Mouse (Mus musculus) forebrain, postnatal 0 days (tissue): ENCODE measurements around the gene Gm8159. TPM values are rescaled to one million over a fixed set of nuclear protein-coding genes. Genes with fewer than 3 reads are reported as not detected.
"Not testable (repeated sequence)": the region's sequence is repeated elsewhere in the genome, so short reads cannot be mapped to it uniquely, and the experiment has no call there.

Experiments used
- ATAC-seq: fragments of 200-750 bp; cut with Nextera tagmentation; 2 replicates; pipeline ENCODE4 v1.8.0; 2017; ENCODE audit warnings: mild to moderate bottlenecking, moderate library complexity
- DNase-seq: peaks from one replicate; pipeline ENCODE4 v3.0.0-alpha.2; 2015
- H3K27ac ChIP-seq: fragments of 300-500 bp; sonication (generic); 2 replicates; pipeline ENCODE4 v1.5.1; 2014; ENCODE audit warnings: low read depth, mild to moderate bottlenecking, antibody characterized with exemption, low read length, moderate library complexity, mixed read lengths
- H3K27me3 ChIP-seq: fragments of 300-500 bp; sonication (generic); 2 replicates; pipeline ENCODE4 v1.6.1; 2014; ENCODE audit warnings: mild to moderate bottlenecking, low read length, mixed read lengths; ENCODE audit not compliant: insufficient read depth
- H3K36me3 ChIP-seq: fragments of 300-500 bp; sonication (generic); 2 replicates; pipeline ENCODE4 v1.6.1; 2014; ENCODE audit warnings: mild to moderate bottlenecking, moderate library complexity; ENCODE audit not compliant: insufficient read depth
- H3K4me1 ChIP-seq: fragments of 300-500 bp; sonication (generic); 2 replicates; pipeline ENCODE4 v1.6.1; 2014; ENCODE audit warnings: antibody characterized with exemption; ENCODE audit not compliant: insufficient read depth
- H3K4me2 ChIP-seq: fragments of 300-500 bp; sonication (generic); 2 replicates; pipeline ENCODE4 v1.6.1; 2014; ENCODE audit warnings: low read depth, mild to moderate bottlenecking, moderate library complexity
- H3K4me3 ChIP-seq: fragments of 300-500 bp; sonication (generic); 2 replicates; pipeline ENCODE4 v1.5.1; 2014; ENCODE audit warnings: low read depth, low read length, mixed read lengths
- H3K9ac ChIP-seq: fragments of 300-500 bp; sonication (generic); 2 replicates; pipeline ENCODE4 v1.6.1; 2014; ENCODE audit warnings: mild to moderate bottlenecking
- H3K9me3 ChIP-seq: fragments of 300-500 bp; sonication (generic); 2 replicates; pipeline ENCODE4 v1.6.1; 2016; ENCODE audit warnings: low read length
- CTCF ChIP-seq: sonication (generic); IDR thresholded peaks from 2 replicates; pipeline ENCODE4 v1.5.1; 2016; ENCODE audit warnings: antibody characterized with exemption, control low read depth, low read depth
- WGBS: fragments of 180-500 bp; shearing (Covaris S2); extraction: QIAGEN DNeasy Blood & Tissue Kit; methylation state at CpG from one replicate; pipeline ENCODE4 v1.1.7; 2014; 5-methylcytosine and 5-hydroxymethylcytosine counted together
- polyA plus RNA-seq: library from polyadenylated mRNA; unstranded; fragments of >200 nt; fragmentation: Nextera tagmentation; extraction: Ambion mirVana; gene quantifications from 2 replicates; pipeline ENCODE4 v1.2.1, GENCODE M21; 2015
- total RNA-seq: library from RNA; depleted of rRNA; stranded (reverse); fragments of >200 nt; gene quantifications from 2 replicates; pipeline ENCODE4 v1.2.3, GENCODE M21; 2014; rRNA removed

Gene Gm8159
- total RNA-seq: not detected in 2 replicates
- not detected in 2 replicates for polyA plus RNA-seq

GRCm38 (mm10) chr14:4632052-4632451 is at the start of gene Gm8159:
TSS of gene Gm8159 (plus strand) at chr14:4632352.
- not testable (repeated sequence) for ATAC-seq, H3K4me2 ChIP-seq, H3K4me1 ChIP-seq, H3K9ac ChIP-seq, H3K9me3 ChIP-seq, H3K4me3 ChIP-seq, H3K36me3 ChIP-seq, H3K27ac ChIP-seq, DNase-seq, H3K27me3 ChIP-seq
- no CpG with 5 or more reads among the region's 2 CpGs for WGBS

GRCm38 (mm10) chr14:4649309-4649708 is 17.2 kb downstream of the Gm8159 start:
- WGBS: 9% methylated on average over 12 of the region's 18 CpGs

GRCm38 (mm10) chr14:4650324-4650723 is 18.2 kb downstream of the Gm8159 start:
- not testable (repeated sequence) for DNase-seq

More at GRCm38 (mm10) chr14:4649309-4649708, 17.2 kb downstream of the Gm8159 start:
- Histone ChIP-seq H3K4me2 (peak overlapping the region; percentile 69), H3K4me3 (peak overlapping the region; percentile 28), H3K9ac (0 out of 2 replicates have a peak overlapping the region, but pooled peaks have one; percentile 28)
- DNase-seq: peak; percentile 1
- H3K27ac ChIP-seq, H3K9me3 ChIP-seq, H3K27me3 ChIP-seq, H3K4me1 ChIP-seq, ATAC-seq, H3K36me3 ChIP-seq: not testable (repeated sequence)
- peak; percentile 32 for TF ChIP-seq CTCF

GRCm38 (mm10) chr14:4663892-4664291 is 31.7 kb downstream of the Gm8159 start, which contains the start of gene Gm3239:
TSS of gene Gm3239 (plus strand) at chr14:4664192.
- not testable (repeated sequence) for H3K4me3 ChIP-seq, H3K9ac ChIP-seq, DNase-seq, H3K4me1 ChIP-seq, H3K36me3 ChIP-seq, H3K9me3 ChIP-seq, H3K27me3 ChIP-seq, ATAC-seq, H3K4me2 ChIP-seq, H3K27ac ChIP-seq
- WGBS: no CpG with 5 or more reads among the region's 2 CpGs

More at GRCm38 (mm10) chr14:4650324-4650723, 18.2 kb downstream of the Gm8159 start:
- not testable (repeated sequence) for H3K4me3 ChIP-seq, H3K4me1 ChIP-seq, ATAC-seq, H3K9ac ChIP-seq, H3K36me3 ChIP-seq, H3K9me3 ChIP-seq, H3K27ac ChIP-seq, H3K27me3 ChIP-seq
- TF ChIP-seq CTCF: peak; percentile 46
- WGBS: 5% methylated on average over 4 of the region's 9 CpGs
- peak overlapping the region; percentile 69; the same call in 1 of the 2 replicates for H3K4me2 ChIP-seq

Other genes with a start within 250 kb of the Gm8159 start
- gene Gm3159, start 234.8 kb upstream of the Gm8159 start, total RNA-seq: not detected in 2 replicates
- not detected in 2 replicates for gene Gm3159, start 234.8 kb upstream of the Gm8159 start, polyA plus RNA-seq
- 4.8 and 5.2 TPM in 2 replicates for gene Gm3164, start 216.9 kb upstream of the Gm8159 start, total RNA-seq
- 4.6 and 6.7 TPM in 2 replicates for gene Gm3164, start 216.9 kb upstream of the Gm8159 start, polyA plus RNA-seq
- gene Gm3173, start 201.4 kb upstream of the Gm8159 start, total RNA-seq: 1.7 and 2.8 TPM in 2 replicates
- 1.7 and 3.3 TPM in 2 replicates for gene Gm3173, start 201.4 kb upstream of the Gm8159 start, polyA plus RNA-seq
- gene Gm3182, start 150.6 kb upstream of the Gm8159 start, total RNA-seq: not detected in 2 replicates
- not detected in 2 replicates for gene Gm3182, start 150.6 kb upstream of the Gm8159 start, polyA plus RNA-seq
- gene Gm3047, start 76.9 kb upstream of the Gm8159 start, total RNA-seq: not detected in 2 replicates
- gene Gm3047, start 76.9 kb upstream of the Gm8159 start, polyA plus RNA-seq: not detected in 2 replicates
- 1.9 and 3.0 TPM in 2 replicates for gene Gm3239, start 31.8 kb downstream of the Gm8159 start, total RNA-seq
- 0.50 and 1.4 TPM in 2 replicates for gene Gm3239, start 31.8 kb downstream of the Gm8159 start, polyA plus RNA-seq
- gene Gm7876, start 76.9 kb downstream of the Gm8159 start, total RNA-seq: not detected in 2 replicates
- not detected in 2 replicates for gene Gm7876, start 76.9 kb downstream of the Gm8159 start, polyA plus RNA-seq
- gene Gm3252, start 94.4 kb downstream of the Gm8159 start, total RNA-seq: 4.8 and 5.0 TPM in 2 replicates
- 3.5 and 3.8 TPM in 2 replicates for gene Gm3252, start 94.4 kb downstream of the Gm8159 start, polyA plus RNA-seq
- gene Gm9602, start 144.0 kb downstream of the Gm8159 start, total RNA-seq: not detected in 2 replicates
- gene Gm9602, start 144.0 kb downstream of the Gm8159 start, polyA plus RNA-seq: not detected in 2 replicates
- gene Gm3269, start 205.8 kb downstream of the Gm8159 start, total RNA-seq: not detected in 2 replicates
- not detected in 2 replicates for gene Gm3269, start 205.8 kb downstream of the Gm8159 start, polyA plus RNA-seq
- gene Gm3264, start 223.2 kb downstream of the Gm8159 start, total RNA-seq: 2.2 and 6.8 TPM in 2 replicates
- gene Gm3264, start 223.2 kb downstream of the Gm8159 start, polyA plus RNA-seq: 4.2 and 4.6 TPM in 2 replicates